Mouse (Mus musculus): Measurements from ENCODE around the gene Commd1.

Commd1 gene

GRCm38 (mm10) chr11:22990393-22991126 is 8.4 kb upstream of the Commd1 start, which contains the start of gene Cct4:
TSS of gene Cct4 (plus strand) at chr11:22990519.
- DNase-seq (ENCODE audit: low read depth, low spot score) = peak; percentile 90

- no peak for DNase-seq (ENCODE audit: low read depth, low spot score)
Measured at GRCm38 (mm10) chr11:22989786-22990185, 7.6 kb upstream of the Commd1 start.

- peak; percentile 76 for DNase-seq (ENCODE audit: low read depth, low spot score)
Measured at GRCm38 (mm10) chr11:22987357-22987756, 5.2 kb upstream of the Commd1 start.

- no peak for DNase-seq (ENCODE audit: low read depth, low spot score)
Measured at GRCm38 (mm10) chr11:22985510-22985909, 3.3 kb upstream of the Commd1 start.

- no peak for DNase-seq (ENCODE audit: low read depth, low spot score)
Measured at GRCm38 (mm10) chr11:22982846-22983245, 664 bp upstream of the Commd1 start.

- no peak for DNase-seq (ENCODE audit: low read depth, low spot score)
Measured at GRCm38 (mm10) chr11:22981543-22981950, 635 bp downstream of the Commd1 start.

GRCm38 (mm10) chr11:22981041-22981440 is 1.1 kb downstream of the Commd1 start:
- DNase-seq (ENCODE audit: low read depth, low spot score) = no peak

- DNase-seq (ENCODE audit: low read depth, low spot score) = no peak
Measured at GRCm38 (mm10) chr11:22979221-22979620, 3.0 kb downstream of the Commd1 start.

GRCm38 (mm10) chr11:22978711-22979110 is 3.5 kb downstream of the Commd1 start:
- DNase-seq (ENCODE audit: low read depth, low spot score) = no peak

- DNase-seq (ENCODE audit: low read depth, low spot score) = no peak
Measured at GRCm38 (mm10) chr11:22978215-22978614, 4.0 kb downstream of the Commd1 start.

GRCm38 (mm10) chr11:22973599-22973998 is 8.6 kb downstream of the Commd1 start:
- DNase-seq (ENCODE audit: low read depth, low spot score) = no peak

- DNase-seq (ENCODE audit: low read depth, low spot score) = peak; percentile 88
Measured at GRCm38 (mm10) chr11:22972746-22973526, 9.2 kb downstream of the Commd1 start.

- peak; percentile 88 for DNase-seq (ENCODE audit: low read depth, low spot score)
Measured at GRCm38 (mm10) chr11:22971835-22972709, 10.1 kb downstream of the Commd1 start, which contains the start of gene Zrsr1. TSS of gene Zrsr1 (plus strand) at chr11:22972005.

GRCm38 (mm10) chr11:22970546-22970945 is 11.6 kb downstream of the Commd1 start:
- no peak for DNase-seq (ENCODE audit: low read depth, low spot score)

- peak; percentile 67 for DNase-seq (ENCODE audit: low read depth, low spot score)
Measured at GRCm38 (mm10) chr11:22969486-22969885, 12.7 kb downstream of the Commd1 start.

- peak; percentile 36 for DNase-seq (ENCODE audit: low read depth, low spot score)
Measured at GRCm38 (mm10) chr11:22965503-22965902, 16.7 kb downstream of the Commd1 start.

- DNase-seq (ENCODE audit: low read depth, low spot score) = no peak
Measured at GRCm38 (mm10) chr11:22964401-22964800, 17.8 kb downstream of the Commd1 start.

- no peak for DNase-seq (ENCODE audit: low read depth, low spot score)
Measured at GRCm38 (mm10) chr11:22962101-22962500, 20.1 kb downstream of the Commd1 start.

GRCm38 (mm10) chr11:22957791-22958374 is 24.3 kb downstream of the Commd1 start:
- DNase-seq (ENCODE audit: low read depth, low spot score) = peak; percentile 27

- peak; percentile 51 for DNase-seq (ENCODE audit: low read depth, low spot score)
Measured at GRCm38 (mm10) chr11:22956830-22957229, 25.4 kb downstream of the Commd1 start.

GRCm38 (mm10) chr11:22956346-22956745 is 25.8 kb downstream of the Commd1 start:
- no peak for DNase-seq (ENCODE audit: low read depth, low spot score)
